Mouse (Mus musculus): ENCODE data around the gene Spats2l. TPM values are rescaled to one million over a fixed set of nuclear protein-coding genes. Genes with fewer than 3 reads are reported as not detected.

Gene Spats2l
- total and polyA plus RNA-seq, 3 experiments = 0.09 to 0.77 (median 0.34) TPM

- Histone ChIP-seq H3K4me1 (ENCODE audit: control insufficient read depth in 1 of 2, insufficient read depth in 2 of 2) (peaks cover 0 to 10% of the 10 kb centered on the region in 2 experiments; a peak in 2 of 4 replicates), H3K9me3 (replicated peaks; ENCODE audit: low read length) (no peaks in the 10 kb centered on the region), H3K4me3 (replicated peaks in 1 of 3; ENCODE audit: low read depth in 2 of 3, low read length in 2 of 3, poor library complexity in 1 of 3) (no peak overlapping the region), H3K9ac (ENCODE audit: insufficient read depth, low read depth) (no peak overlapping the region), H3K79me2 (replicated peaks; ENCODE audit: control insufficient read depth, extremely low read depth, insufficient read depth, poor library complexity, severe bottlenecking) (no peaks in the 10 kb centered on the region), H3K36me3 (replicated peaks in 1 of 2; ENCODE audit: control insufficient read depth in 1 of 2, insufficient read depth in 1 of 2, low read length in 1 of 2) (no peaks in the 10 kb centered on the region), H3K27ac (ENCODE audit: insufficient read depth, low read depth) (no peak overlapping the region), H3K4me2 (ENCODE audit: insufficient read depth, low read depth, poor library complexity, severe bottlenecking) (no peak overlapping the region), H3K27me3 (replicated peaks) (no peaks in the 10 kb centered on the region)
- in situ Hi-C loops (cut with MboI; ENCODE audit: low pct_ligation_motif_present, low pct_unique_long_range_greater_than_20kb, low sequenced_read_pairs) = loop anchor here (10.0 kb wide), 1 partner anchor 517 kb away; no protein-coding TSS in a partner anchor
- dilution Hi-C loops (cut with MboI; ENCODE audit: extremely low pct_ligation_motif_present, extremely low pct_unique_long_range_greater_than_20kb, low sequenced_read_pairs) = no loop called here
- TF ChIP-seq SMC3 (IDR thresholded peaks at IDR 0.05; ENCODE audit: low read depth, low read length) (no peak), PAX5 (IDR thresholded peaks at IDR 0.05; ENCODE audit: low read length) (no peak)
- no peak for DNase-seq (ENCODE audit: extremely low read depth)
Observed at GRCm38 (mm10) chr1:57942215-57942614, 168.3 kb downstream of the Spats2l start.

- peaks cover 0 to 8% of the 10 kb centered on the region in 2 experiments; a peak in 3 of 4 replicates for H3K4me1 ChIP-seq (ENCODE audit: control insufficient read depth in 1 of 2, insufficient read depth in 2 of 2)
- dilution Hi-C loops (cut with MboI; ENCODE audit: extremely low pct_ligation_motif_present, extremely low pct_unique_long_range_greater_than_20kb, low sequenced_read_pairs) = no loop called here
- TF ChIP-seq ETS1 (conservative IDR thresholded peaks at IDR 0.05; ENCODE audit: low read depth, low read length) (no peak), USF1 (IDR thresholded peaks at IDR 0.05; ENCODE audit: low read depth, low read length) (no peak), SMC3 (IDR thresholded peaks at IDR 0.05; ENCODE audit: low read depth, low read length) (no peak), NRF1 (IDR thresholded peaks at IDR 0.05; ENCODE audit: low read depth, low read length) (no peak), CHD2 (IDR thresholded peaks at IDR 0.05; ENCODE audit: low read length) (no peak), MXI1 (IDR thresholded peaks at IDR 0.05; ENCODE audit: low read depth, low read length) (no peak), CTCF (conservative IDR thresholded peaks at IDR 0.05 in 1 of 2, IDR thresholded peaks at IDR 0.05 in 1 of 2; ENCODE audit: low read depth in 2 of 2, low read length in 2 of 2) (no peak), RCOR1 (conservative IDR thresholded peaks at IDR 0.05; ENCODE audit: low read depth, low read length) (no peak), EP300 (IDR thresholded peaks at IDR 0.05; ENCODE audit: low read length) (no peak), CHD1 (IDR thresholded peaks at IDR 0.05; ENCODE audit: low read depth, low read length) (no peak), POLR2A (IDR thresholded peaks at IDR 0.05; ENCODE audit: low read depth, low read length) (no peak), GABPA (IDR thresholded peaks at IDR 0.05; ENCODE audit: insufficient replicate concordance, low read depth, low read length) (no peak), UBTF (IDR thresholded peaks at IDR 0.05; ENCODE audit: low read depth, low read length) (no peak)
- no peaks in the 10 kb centered on the region for H3K27me3 ChIP-seq (replicated peaks)
- no peak overlapping the region for H3K27ac ChIP-seq (ENCODE audit: insufficient read depth, low read depth)
- no peak overlapping the region for H3K4me2 ChIP-seq (ENCODE audit: insufficient read depth, low read depth, poor library complexity, severe bottlenecking)
- H3K9ac ChIP-seq (ENCODE audit: insufficient read depth, low read depth) = no peak overlapping the region
- H3K36me3 ChIP-seq (replicated peaks in 1 of 2; ENCODE audit: control insufficient read depth in 1 of 2, insufficient read depth in 1 of 2, low read length in 1 of 2) = peaks cover 0 to 1% of the 10 kb centered on the region in 2 experiments
- no peak for DNase-seq (ENCODE audit: extremely low read depth)
- H3K79me2 ChIP-seq (replicated peaks; ENCODE audit: control insufficient read depth, extremely low read depth, insufficient read depth, poor library complexity, severe bottlenecking) = no peaks in the 10 kb centered on the region
- in situ Hi-C loops (cut with MboI; ENCODE audit: low pct_ligation_motif_present, low pct_unique_long_range_greater_than_20kb, low sequenced_read_pairs) = loop anchor here (10.0 kb wide), 1 partner anchor 523 kb away; no protein-coding TSS in a partner anchor
- H3K9me3 ChIP-seq (replicated peaks; ENCODE audit: low read length) = no peaks in the 10 kb centered on the region
- no peak overlapping the region for H3K4me3 ChIP-seq (replicated peaks in 1 of 3; ENCODE audit: low read depth in 2 of 3, low read length in 2 of 3, poor library complexity in 1 of 3)
Observed at GRCm38 (mm10) chr1:57947552-57948347, 173.8 kb downstream of the Spats2l start.

Measured in CH12.LX (cell line).